Mouse (Mus musculus): ENCODE measurements around the gene Pdlim4.

DNA sequence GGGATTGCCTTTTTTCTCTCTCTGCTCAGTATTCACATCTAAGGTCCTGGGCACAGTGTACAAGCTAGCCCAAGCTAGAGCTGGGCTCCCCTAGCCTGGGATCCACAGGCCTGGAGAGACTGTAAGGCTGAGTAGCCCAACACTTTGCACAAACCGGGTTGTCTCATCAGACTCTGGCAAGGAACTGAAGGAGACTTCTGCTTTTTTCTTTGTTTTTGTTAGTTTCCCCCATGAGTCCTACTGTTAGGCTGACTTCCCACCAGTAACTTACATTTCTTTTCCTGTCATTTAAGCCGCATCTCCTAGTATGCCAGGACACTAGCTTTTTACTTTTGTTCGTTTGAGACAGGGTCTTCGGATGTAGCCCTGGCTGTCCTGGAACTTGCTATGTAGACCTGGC is 39.8 kb downstream of the Pdlim4 start:
- TF ChIP-seq POLR2A (IDR thresholded peaks at IDR 0.05; ENCODE audit: low read depth, low read length) (no peak), CTCF (IDR thresholded peaks at IDR 0.05; ENCODE audit: extremely low read depth, insufficient read depth, insufficient read length, insufficient replicate concordance) (no peak)

All from spleen, adult 2 months (tissue).